Mouse (Mus musculus) ES-E14 (cell line): ENCODE measurements at regions not wholly inside any gene's neighbourhood (a gene's known extent, or its start where the extent isn't known, plus 50 kb on each side); places are given as distances from the start of the nearest gene placed in this dataset.
A peak's percentile ranks its signal among the peaks of the same experiment; 100 is the strongest.

ENCODE experiments used
- DNase-seq: peaks from one replicate; pipeline ENCODE4 v3.0.0-alpha.2; 2013; ENCODE audit warnings: low read depth, low spot score
- H3K27ac ChIP-seq: 2 replicates; pipeline ENCODE4 v1.5.1; 2012; ENCODE audit warnings: low read depth, mild to moderate bottlenecking, low read length, moderate library complexity, mixed read lengths; ENCODE audit not compliant: poor library complexity, insufficient read depth, severe bottlenecking
- H3K36me3 ChIP-seq: 2 replicates; pipeline ENCODE4 v1.6.1; 2012; ENCODE audit warnings: mild to moderate bottlenecking, low read length, moderate library complexity, mixed read lengths; ENCODE audit not compliant: control insufficient read depth, poor library complexity, insufficient read depth, severe bottlenecking
- H3K4me1 ChIP-seq, 2 experiments: fragments of 150-350 bp in 1 of 2; sonication (generic) in 1 of 2; 2 replicates each; pipeline ENCODE4 v1.6.1; 2012; ENCODE audit warnings: low read length in 2 of 2, mild to moderate bottlenecking in 1 of 2, mixed read lengths in 1 of 2; ENCODE audit not compliant: control insufficient read depth in 2 of 2, insufficient read depth in 2 of 2, poor library complexity in 1 of 2
- H3K4me3 ChIP-seq, 2 experiments: fragments of 150-350 bp in 1 of 2; sonication (generic) in 1 of 2; 2 replicates each; pipeline ENCODE4 v1.5.1; 2012; ENCODE audit warnings: low read length in 2 of 2, low read depth in 1 of 2, mild to moderate bottlenecking in 1 of 2, mixed read lengths in 1 of 2; ENCODE audit not compliant: insufficient read depth in 1 of 2, poor library complexity in 1 of 2, severe bottlenecking in 1 of 2
- H3K9ac ChIP-seq: 2 replicates; pipeline ENCODE4 v1.6.1; 2012; ENCODE audit warnings: low read depth, mild to moderate bottlenecking, low read length, mixed read lengths; ENCODE audit not compliant: poor library complexity, insufficient read depth, severe bottlenecking
- H3K9me3 ChIP-seq: fragments of 150-350 bp; sonication (generic); 2 replicates; pipeline ENCODE4 v1.6.1; 2012; ENCODE audit warnings: low read depth, mild to moderate bottlenecking, low read length; ENCODE audit not compliant: control insufficient read depth, insufficient read depth
- CHD2 ChIP-seq: IDR thresholded peaks from 2 replicates; pipeline ENCODE4 v1.6.1; 2014; ENCODE audit warnings: mild to moderate bottlenecking, low read depth, low read length, inconsistent platforms
- HCFC1 ChIP-seq: IDR thresholded peaks from 2 replicates; pipeline ENCODE4 v1.6.1; 2012; ENCODE audit warnings: low read length, inconsistent platforms, borderline replicate concordance; ENCODE audit not compliant: insufficient read depth
- MAFK ChIP-seq: IDR thresholded peaks from 2 replicates; pipeline ENCODE4 v1.6.1; 2014; ENCODE audit warnings: mild to moderate bottlenecking, low read depth, low read length, inconsistent platforms; ENCODE audit not compliant: insufficient read depth
- ZC3H11A ChIP-seq: IDR thresholded peaks from 2 replicates; pipeline ENCODE4 v1.6.1; 2012; ENCODE audit warnings: low read depth, mild to moderate bottlenecking, inconsistent platforms, low read length, borderline replicate concordance
- ZNF384 ChIP-seq: IDR thresholded peaks from 2 replicates; pipeline ENCODE4 v1.6.1; 2012; ENCODE audit warnings: low read depth, low read length, inconsistent platforms
- in situ Hi-C, 2 experiments: fragments of 600-800 bp; cut with MboI; formaldehyde crosslinking; loops; one replicate each; pipeline ENCODE4 v1.15.1; 2025; ENCODE audit warnings: low sequenced_read_pairs in 2 of 2, inconsistent platforms in 1 of 2; ENCODE audit not compliant: unreplicated experiment in 2 of 2

GRCm38 (mm10) chr12:52390242-52390641 is 113.5 kb upstream of the Arhgap5 start:
- no peak for DNase-seq
- Histone ChIP-seq H3K27ac (no peak overlapping the region), H3K9ac (no peak overlapping the region), H3K4me3 (no peak overlapping the region), H3K9me3 (no peaks in the 10 kb centered on the region), H3K36me3 (no peaks in the 10 kb centered on the region), H3K4me1 (peaks cover 14 to 24% of the 10 kb centered on the region in 2 experiments)
- TF ChIP-seq ZNF384 (no peak), CHD2 (no peak), ZC3H11A (no peak), HCFC1 (no peak), MAFK (no peak)
- in situ Hi-C loops: no loop called here

DNA sequence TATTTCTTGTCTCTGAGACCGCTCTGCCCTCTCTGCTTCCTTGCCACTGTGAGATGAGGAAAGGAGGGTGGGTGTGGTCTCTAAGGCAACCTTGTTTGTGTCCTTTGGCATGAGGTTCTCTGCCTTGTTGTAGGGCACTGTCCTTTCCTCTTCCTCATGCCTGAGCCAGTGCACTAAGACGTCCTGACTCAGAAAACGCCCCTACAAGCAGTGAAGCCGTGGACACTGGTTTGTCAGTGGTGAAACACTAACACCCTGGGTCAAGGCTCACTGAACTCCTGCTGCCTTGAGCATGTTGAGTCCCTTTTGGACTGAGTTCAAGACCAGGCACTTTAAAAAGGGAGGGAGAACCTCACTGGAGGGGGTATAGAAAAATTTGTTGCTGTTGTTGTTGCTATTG is 111.1 kb upstream of the Arhgap5 start:
- DNase-seq: no peak
- H3K9me3 ChIP-seq: no peaks in the 10 kb centered on the region
- TF ChIP-seq CHD2 (no peak), ZC3H11A (no peak)
- no peaks in the 10 kb centered on the region for H3K36me3 ChIP-seq
- in situ Hi-C loops: no loop called here
- no peak overlapping the region for H3K27ac ChIP-seq
- H3K9ac ChIP-seq: no peak overlapping the region
- no peak overlapping the region for H3K4me3 ChIP-seq
- H3K4me1 ChIP-seq: peaks cover 25 to 32% of the 10 kb centered on the region in 2 experiments

DNA sequence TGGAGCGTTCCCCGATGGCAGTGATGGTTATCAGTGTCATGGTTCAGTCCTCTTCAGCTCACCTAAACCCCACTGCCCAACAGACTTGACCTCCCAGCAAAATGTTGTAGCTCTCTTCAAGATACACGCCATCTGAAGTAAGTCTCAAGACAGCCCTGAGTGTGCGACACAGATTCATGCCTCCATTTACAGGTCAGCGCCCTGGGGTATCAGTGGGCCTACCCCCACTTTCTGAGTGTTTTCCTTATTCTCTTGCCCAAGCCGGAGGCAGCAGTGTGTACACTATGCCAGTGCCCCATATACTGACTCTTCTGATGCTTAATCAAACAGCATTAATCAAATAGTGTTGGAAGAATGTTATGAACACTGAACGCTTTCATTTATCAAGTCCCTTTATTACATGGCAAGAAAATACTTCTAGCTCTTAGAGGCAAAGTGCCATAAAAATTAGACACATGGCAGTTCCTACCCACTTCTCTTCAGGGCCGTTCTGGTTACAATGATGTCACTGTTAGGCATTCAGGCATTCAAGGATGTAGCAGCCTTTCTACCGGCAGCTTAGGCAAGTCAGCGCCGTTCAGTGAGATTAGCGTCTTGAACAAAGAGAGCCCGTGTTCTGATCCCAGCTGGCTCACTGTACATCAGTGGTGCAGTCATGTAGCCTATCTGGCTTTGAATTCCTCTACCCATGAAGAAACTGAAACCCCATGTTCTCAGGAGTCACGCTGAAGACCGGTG is 109.6 kb upstream of the Arhgap5 start:
- peak overlapping the region; percentile 99 for H3K27ac ChIP-seq
- peak overlapping the region; percentile 55 to 59; a peak in 3 of 4 replicates for H3K4me3 ChIP-seq
- H3K36me3 ChIP-seq: no peaks in the 10 kb centered on the region
- peaks cover 33 to 36% of the 10 kb centered on the region in 2 experiments for H3K4me1 ChIP-seq
- peak overlapping the region; percentile 79; the same call in 1 of the 2 replicates for H3K9ac ChIP-seq
- H3K9me3 ChIP-seq: no peaks in the 10 kb centered on the region
- no peak for TF ChIP-seq MAFK
- TF ChIP-seq ZNF384: no peak
- no peak for TF ChIP-seq HCFC1
- no peak for TF ChIP-seq CHD2
- TF ChIP-seq ZC3H11A: no peak
- in situ Hi-C loops: no loop called here
- DNase-seq: no peak

DNA sequence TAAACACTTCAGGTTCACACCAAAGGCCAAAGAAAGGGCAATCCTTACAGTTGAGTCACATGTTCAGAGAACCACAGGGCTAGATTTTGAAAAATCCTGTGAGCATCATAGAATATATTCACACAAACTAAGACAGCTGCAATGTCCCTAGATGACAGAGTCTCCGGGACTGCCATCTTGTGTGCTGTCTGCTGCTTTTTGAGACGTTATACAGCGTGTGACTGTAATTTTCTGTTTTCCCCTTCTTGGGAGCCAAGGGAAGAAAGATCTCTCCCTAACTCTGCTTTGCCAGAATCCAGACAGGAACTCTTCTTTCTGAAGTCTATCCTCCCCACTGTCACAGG is 109.1 kb upstream of the Arhgap5 start:
- Histone ChIP-seq H3K4me3 (peak overlapping the region; percentile 55 to 59), H3K9me3 (no peaks in the 10 kb centered on the region), H3K9ac (peak overlapping the region; percentile 79), H3K27ac (peak overlapping the region; percentile 99), H3K36me3 (no peaks in the 10 kb centered on the region), H3K4me1 (peaks cover 33 to 35% of the 10 kb centered on the region in 2 experiments)
- in situ Hi-C loops: no loop called here
- TF ChIP-seq ZC3H11A (0 out of 2 replicates have a peak, but pooled peaks have one; percentile 1), CHD2 (no peak)
- no peak for DNase-seq

DNA sequence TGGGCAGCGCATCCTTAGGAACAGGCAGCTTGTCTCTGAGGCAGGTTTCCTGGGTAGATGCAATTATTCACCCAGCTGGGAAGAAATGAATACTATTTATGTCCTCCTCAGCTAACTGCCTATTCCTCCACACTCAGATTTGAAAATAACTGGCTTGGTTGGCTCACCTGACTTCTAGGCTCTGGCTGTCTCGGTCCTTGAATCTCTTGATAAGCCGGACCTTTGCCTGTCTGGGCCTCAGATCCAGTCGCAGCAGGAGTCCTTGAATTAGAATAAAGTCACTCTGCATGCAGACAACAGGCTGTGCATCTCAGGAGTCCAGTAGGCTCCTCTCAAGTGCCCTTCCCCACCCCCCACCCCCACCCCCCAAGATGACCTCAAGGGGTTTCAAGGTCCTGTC is 108.7 kb upstream of the Arhgap5 start:
- H3K4me1 ChIP-seq: peaks cover 33 to 35% of the 10 kb centered on the region in 2 experiments
- DNase-seq: no peak
- no peaks in the 10 kb centered on the region for H3K36me3 ChIP-seq
- no peak for TF ChIP-seq ZNF384
- no peak for TF ChIP-seq MAFK
- TF ChIP-seq ZC3H11A: no peak
- no peak for TF ChIP-seq HCFC1
- TF ChIP-seq CHD2: no peak
- peak overlapping the region; percentile 79 for H3K9ac ChIP-seq
- H3K9me3 ChIP-seq: no peaks in the 10 kb centered on the region
- in situ Hi-C loops: no loop called here
- peak overlapping the region; percentile 55 to 59 for H3K4me3 ChIP-seq
- H3K27ac ChIP-seq: peak overlapping the region; percentile 99
